Mouse (Mus musculus) embryo, embryonic 9.5 days (tissue): ENCODE results near the gene Rab11fip4.
A peak's percentile ranks its signal among the peaks of the same experiment; 100 is the strongest.
"Not testable (repeated sequence)": the region's sequence is repeated elsewhere in the genome, so short reads cannot be mapped to it uniquely, and the experiment has no call there.

Experiments used
- DNase-seq: peaks from one replicate; pipeline ENCODE4 v3.0.0-alpha.2; 2017; ENCODE audit errors: extremely low spot score

Rab11fip4 gene

DNA sequence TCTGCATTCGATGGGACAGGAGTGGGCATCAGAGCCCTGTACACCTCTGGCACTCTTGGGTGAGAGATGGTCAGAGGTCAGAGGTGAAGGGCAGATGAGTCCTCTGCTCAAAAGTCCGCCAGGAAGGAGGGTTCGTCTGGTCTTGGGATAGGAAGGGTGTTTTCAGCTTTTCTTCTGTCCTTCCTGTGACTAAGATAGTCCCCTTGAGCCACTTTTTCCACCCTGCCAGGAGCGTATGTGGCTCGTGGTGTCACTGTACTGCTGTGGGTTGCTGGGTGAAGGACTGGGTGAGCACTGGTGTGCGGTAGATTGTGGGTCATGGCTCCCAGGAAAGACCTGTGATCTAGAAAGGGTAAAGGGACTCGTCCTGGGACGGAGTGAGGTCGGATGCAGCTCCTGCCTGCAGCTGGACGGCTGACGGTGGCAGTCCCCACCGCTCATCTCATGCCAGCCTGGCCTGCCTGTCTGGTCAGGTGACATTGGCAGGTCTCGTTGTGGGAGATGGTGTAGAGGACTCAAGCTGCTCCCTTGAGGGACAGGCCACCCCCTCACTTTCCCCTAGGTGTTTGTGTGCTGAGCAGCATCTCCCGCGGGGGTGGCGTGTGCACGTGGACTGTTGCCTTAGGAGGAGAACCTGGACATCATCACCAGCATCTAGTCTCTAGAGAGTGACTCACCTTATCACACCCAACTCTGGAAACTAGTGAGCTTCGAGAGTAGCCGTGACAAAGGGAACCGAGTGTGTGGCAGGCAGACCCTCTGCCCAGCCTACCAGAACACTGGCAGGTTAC lies 87.5 kb downstream of the Rab11fip4 start:
- DNase-seq: no peak

DNA sequence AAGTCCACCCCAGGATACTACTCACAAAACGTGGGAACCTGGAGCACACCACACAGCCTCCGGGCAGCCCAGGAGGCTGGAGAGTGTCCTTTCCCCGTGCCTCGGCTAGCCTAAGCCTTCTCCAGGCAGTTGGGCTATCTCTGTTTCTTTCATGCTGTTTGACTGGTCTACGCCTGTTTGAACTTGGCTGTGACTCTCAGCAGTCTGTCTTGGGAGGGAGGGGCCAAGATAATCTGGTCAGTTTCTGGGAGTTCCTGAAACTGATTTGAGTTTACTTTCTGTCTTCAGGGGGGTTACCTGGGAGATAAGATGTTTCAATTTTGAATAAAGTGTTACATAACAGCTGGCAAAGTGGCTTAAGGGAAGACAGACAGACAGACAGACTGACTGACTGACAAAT lies 88.9 kb downstream of the Rab11fip4 start:
- DNase-seq: no peak

DNA sequence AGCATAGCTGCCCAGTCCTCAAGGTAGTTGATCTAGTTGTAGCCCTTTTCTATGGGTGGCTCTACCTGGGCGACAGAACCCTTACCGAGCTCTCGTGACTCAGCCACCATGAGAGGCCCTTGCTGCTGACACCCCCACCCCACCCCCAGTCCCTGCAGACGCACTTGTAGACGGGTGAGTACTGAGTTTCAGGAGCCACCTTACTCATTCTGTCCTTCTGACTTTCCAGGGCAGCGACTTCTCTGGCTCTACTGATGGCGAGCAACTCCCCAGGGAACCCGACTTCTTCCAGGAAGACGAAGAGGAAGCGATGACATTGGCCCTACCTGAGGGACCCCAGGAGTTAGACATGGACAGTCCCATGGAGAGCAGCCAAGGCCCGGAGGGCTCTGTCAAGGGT lies 89.5 kb downstream of the Rab11fip4 start:
- no peak for DNase-seq

DNA sequence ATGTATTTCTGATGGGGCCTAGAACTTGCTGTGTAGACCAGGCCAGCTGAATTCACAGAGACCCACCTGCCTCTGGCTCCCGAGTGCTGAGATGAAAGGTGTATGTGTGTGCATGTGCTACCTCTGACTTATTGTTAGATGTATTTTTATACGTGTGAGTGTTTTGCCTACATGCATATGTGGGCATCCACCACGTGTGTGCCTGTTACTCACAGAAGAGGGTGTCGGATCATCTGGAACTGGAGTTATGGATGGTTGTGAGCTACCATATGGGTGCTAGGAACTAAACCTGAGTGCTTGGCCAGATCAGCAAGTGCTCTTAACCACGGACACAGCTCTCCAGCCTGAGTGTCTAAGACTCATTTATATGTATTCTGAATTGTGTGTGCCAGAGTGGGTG lies 90.2 kb downstream of the Rab11fip4 start:
- DNase-seq: no peak

DNA sequence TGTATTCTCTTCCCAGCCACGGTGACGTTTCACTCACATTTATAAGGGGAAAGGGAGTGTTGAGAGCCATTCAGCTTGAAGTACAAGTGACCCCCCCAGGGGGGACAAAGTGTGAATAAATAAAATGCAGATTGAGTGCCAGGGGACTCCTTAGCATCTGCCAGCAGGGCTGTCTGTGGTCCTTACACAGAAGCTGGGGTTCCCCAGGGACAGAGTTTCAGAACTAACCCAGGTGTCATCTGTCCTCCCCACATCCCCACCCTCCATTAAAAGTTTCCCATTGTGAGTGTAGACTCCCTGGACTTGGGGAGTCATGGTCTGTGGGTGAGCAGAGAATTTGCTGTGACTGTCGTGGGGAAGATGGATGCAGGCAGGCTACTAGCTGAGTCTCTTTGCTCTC lies 90.8 kb downstream of the Rab11fip4 start:
- DNase-seq: no peak

DNA sequence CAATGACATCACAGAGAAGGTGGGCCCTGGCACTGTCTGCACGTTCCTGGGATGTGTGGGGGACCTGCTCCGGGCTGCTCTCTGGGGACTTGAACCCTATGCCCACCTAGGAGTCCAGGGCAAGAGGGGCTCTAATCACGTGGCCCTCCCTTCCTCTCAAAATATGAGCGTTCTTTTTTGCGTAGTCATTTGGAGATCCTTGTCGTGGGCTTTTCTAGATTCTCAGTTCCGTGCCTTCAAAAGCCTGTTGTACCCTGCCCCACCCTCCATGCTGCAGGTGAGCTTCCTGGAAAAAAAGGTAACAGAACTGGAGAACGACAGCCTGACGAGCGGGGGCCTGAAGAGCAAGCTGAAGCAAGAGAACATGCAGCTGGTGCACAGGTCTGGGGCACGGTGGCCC lies 94.1 kb downstream of the Rab11fip4 start:
- no peak for DNase-seq

DNA sequence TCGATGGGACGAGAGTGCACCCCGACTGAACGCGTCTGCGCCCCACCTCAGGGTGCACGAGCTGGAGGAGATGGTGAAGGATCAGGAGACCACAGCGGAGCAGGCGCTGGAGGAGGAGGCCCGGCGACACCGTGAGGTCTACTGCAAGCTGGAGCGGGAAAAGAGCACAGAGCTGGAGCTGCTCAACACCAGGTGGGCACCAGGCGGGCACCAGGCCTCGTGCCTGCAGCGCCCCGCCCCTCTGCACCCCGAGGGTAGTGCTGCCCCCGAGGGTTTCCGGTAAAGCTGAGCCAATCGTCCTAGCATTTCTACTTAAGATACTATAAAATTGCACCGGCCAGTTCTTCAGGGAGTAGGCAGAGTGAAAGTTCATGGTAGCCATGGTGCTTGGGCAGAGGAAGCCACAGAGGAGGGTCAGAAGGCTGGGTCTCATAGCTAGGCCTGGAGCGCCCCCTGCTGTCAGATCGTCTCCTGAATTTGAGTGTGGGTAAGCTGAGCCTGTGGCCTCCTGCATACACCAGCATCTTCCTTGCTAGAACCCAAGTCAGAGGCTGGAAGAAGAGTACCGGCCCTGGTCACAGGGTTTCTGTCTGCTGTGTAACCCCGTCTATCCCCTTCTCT lies 95.6 kb downstream of the Rab11fip4 start:
- DNase-seq: peak; percentile 88

DNA sequence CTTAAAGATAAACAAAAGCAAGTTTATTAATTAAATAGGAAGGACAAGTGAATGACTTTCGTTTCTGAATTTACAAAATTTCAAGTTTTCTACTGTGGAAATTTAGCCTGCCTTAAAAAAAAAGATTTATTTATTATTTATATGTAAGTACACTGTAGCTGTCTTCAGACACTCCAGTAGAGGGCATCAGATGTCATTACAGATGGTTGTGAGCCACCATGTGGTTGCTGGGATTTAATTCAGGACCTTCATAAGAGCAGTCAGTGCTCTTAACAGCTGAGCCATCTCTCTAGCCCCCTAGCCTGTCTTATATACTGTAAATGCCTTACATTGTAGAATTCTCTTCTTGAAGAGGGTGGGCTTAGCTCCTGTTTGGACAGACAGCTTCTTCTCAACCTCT lies 98.9 kb downstream of the Rab11fip4 start:
- no peak for DNase-seq

DNA sequence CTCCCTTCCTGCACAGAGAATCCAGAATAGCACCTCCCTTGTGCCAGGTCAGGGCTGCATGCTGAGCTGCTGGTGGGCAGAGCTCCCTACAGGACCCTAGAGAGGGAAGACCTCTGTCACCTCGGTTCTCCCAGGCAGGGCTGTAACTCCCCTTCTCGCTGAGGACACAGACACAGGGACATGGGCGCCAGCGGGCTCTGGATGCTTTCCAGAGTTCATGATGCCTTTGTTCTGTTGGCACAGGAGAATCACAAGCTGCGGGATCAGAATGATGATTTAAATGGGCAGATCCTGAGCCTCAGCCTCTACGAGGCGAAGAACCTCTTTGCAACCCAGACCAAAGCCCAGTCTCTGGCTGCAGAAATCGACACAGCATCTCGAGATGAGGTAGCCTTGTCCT lies 100.5 kb downstream of the Rab11fip4 start:
- no peak for DNase-seq

DNA sequence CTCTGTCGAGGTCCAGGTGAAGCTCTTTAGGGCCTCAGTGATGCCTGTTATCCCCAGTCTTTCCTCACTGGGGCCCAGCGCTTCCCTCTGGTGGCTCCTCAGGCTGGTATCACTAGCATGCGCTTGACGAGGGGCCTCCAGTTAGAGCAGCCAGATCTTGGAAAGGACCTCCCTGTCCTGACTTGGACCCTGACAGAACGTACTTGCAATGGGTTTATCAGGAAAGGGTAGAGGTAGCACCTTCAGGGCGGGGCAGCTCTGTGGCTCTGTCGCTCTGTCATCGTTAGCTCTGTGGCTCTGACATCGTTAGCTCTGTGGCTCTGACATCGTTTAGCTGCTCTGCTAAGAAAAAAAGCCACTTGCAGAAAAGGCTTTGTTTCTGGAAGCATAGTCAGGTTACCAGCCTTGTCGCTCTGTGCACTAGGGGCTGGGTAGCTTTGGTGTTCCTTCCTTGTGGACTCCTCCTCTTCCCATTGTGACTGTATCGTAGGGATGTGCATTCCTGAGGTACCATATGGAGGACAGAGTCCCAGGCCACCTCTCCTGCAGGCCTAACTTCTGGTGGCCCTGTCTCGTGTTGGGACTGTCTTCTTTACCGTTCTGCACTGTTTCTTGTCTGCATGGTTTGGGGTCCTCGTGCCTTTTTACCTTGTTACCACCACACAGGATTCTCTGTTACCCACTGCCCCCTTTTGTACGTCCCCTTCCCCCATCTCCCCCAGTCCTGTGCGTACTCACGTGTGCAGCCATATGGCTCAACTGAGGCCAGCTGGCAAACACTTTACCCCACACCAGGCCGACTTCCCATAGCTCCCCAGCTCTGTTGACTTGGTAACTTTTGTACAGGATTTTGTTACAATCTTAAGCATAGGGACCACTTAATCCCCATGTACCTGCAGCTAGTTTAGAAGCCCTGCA lies 105.6 kb downstream of the Rab11fip4 start:
- no peak for DNase-seq

DNA sequence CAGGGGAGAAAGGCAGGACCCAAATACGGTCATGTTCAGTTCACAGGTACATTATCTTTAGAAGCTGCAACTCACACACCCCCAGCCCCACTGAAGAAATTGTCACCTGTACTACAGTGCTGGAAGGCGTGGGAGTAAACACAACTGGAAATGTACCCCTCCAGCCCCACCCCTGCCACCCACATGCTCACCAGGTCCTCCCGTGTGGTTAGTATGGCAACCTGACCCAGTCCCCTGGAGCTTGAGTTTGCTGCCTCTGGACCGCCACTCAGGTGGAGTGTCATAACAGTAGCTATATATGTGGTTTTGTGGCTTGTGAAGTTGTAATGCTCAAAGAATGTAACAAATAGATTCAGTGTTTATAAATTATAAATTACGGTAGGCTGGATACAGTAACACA lies 107.1 kb downstream of the Rab11fip4 start:
- DNase-seq: no peak

DNA sequence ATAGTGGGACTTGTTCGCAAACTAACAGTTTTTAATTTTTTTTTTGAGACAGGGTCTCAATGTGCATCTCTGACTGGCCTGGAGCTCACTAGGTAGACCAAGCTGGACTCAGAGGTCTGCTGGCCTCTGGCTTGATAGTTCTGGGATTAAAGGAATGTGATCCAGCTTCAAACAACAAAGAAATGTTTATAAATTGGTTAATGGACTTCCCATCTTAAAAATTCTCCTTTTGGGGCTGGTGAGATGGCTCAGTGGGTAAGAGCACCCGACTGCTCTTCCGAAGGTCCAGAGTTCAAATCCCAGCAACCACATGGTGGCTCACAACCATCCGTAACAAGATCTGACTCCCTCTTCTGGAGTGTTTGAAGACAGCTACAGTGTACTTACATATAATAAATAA lies 107.5 kb downstream of the Rab11fip4 start:
- DNase-seq: not testable (repeated sequence)

DNA sequence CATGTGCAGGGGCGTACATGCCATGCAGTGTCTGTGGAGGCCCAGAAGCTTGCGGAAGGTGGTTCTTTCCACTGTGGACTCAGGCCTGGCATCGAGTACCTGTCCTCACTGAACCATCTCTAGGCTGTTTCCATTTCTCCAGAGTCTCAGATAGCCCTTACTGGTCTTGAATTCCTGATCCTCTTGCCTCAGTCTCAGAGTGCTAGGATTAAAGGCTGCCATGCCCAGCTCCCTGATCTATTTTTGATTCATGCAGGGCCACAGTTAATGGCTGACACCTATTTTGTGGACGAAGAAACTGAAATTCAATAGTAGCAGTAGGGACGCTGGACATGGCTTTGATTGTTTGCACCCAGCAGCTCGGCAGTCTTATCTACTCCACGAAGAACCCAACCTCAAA lies 110.5 kb downstream of the Rab11fip4 start:
- no peak for DNase-seq

DNA sequence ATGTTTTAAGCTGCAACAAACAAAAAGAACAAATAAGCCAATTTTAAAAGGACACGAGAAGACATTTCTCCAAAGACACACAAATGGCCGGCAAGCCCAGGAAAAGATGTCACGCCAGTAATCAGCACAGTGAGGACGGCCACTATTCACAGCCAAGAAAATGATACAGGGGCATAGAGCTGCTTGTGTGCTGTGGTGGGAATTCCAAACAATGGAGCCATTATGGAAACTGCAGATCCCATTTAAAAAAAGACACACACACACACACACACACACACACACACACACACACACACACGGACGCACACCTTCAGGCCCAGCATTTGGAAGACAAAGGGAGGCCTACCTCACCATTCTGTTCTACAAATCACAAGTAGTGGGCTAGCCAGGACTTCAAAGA lies 111.1 kb downstream of the Rab11fip4 start:
- no peak for DNase-seq

DNA sequence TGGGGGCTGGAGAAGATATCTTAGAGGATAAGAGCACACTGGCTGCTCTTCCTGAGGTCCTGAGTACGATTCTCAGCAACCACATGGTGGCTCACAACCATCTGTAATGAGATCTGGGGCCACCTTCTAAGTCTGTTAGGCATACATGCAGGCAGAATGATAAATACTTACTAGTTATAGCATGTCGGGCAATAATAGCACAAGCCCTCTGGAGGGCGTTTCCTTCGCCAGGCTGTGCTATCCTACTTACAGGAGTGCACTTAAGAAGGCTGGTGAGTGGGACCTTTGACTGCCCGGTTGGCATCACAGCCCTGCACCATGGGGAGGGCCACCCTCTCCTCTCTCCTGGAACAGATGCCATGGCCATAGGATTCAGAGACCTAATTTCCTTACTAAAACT lies 112.4 kb downstream of the Rab11fip4 start:
- peak; percentile 57 for DNase-seq

DNA sequence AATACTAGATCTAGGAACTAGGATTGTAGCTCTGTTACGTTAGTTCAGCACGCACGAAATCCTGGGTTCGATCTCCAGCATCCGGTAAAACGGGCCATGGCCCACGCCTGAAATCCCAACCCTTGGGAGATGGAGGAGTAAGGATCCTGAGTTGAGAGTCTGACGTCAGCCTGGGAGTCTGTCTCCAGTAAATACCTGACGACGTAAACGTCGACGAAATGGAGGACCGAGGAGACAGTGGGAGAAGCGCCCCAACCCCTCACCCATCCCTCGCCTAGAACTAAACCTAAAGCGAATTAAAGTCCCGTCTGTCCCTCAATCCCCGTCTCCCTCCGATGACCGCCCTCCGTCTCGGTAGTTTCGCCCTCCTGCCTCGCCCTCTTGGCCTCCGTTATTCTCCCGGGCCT lies 112.9 kb downstream of the Rab11fip4 start:
- DNase-seq: no peak

DNA sequence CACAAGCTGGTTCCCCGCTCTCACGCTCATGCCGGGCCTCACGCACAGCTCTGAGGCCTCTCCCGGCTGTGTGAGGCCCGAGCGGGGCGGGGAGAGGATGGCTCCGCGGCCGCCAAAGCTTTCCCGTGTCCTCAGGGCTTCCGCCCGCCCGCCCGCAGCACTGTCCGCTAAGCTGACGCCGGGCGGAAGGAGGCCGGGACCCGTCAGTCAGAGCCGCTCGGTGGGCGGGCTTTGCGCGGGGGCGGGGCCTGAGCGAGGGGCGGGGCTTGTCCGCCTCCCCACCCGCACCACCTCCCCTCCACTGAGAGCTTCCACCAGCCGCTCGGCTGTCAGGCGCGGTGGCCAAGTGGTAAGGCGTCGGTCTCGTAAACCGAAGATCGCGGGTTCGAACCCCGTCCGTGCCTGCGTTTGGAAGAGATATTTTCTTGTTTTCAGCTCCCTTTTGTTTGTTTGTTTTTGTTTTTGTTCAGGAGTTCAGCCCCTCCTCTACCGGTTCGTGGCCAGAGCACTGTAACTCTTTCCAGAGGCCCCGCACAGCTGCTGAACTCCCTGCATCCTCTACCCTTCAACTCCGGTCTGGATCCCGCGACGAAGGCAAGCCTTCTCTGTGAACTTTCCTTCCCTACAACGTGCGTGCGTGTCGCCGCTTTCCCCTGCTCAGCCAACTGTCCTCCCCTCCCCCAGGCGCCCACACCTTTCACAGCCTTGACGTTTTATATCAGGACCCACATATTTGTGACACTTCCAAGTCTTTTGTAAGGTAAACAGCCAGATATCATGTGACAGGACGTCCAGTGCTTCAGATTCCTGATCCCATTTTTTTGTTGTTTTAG lies 113.5 kb downstream of the Rab11fip4 start:
- peak; percentile 99 for DNase-seq

DNA sequence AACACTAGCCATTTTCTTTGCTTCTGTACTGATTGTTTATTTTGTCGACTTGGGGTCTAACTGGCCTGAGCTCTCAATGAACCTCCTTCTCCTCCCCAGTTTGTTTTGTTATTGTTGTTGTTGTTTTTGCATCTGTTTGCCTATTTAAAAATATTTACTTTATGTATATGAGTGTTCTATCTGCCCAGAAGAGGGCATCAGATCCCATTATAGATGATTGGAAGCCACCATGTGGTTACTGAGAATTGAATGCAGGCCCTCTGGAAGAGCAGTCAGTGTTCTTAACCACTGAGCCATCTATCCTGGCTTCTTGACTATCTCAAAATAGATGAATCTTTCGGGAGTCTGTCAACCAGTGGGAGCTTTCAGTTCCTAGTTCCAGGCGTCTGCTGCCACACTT lies 116.1 kb downstream of the Rab11fip4 start:
- no peak for DNase-seq

DNA sequence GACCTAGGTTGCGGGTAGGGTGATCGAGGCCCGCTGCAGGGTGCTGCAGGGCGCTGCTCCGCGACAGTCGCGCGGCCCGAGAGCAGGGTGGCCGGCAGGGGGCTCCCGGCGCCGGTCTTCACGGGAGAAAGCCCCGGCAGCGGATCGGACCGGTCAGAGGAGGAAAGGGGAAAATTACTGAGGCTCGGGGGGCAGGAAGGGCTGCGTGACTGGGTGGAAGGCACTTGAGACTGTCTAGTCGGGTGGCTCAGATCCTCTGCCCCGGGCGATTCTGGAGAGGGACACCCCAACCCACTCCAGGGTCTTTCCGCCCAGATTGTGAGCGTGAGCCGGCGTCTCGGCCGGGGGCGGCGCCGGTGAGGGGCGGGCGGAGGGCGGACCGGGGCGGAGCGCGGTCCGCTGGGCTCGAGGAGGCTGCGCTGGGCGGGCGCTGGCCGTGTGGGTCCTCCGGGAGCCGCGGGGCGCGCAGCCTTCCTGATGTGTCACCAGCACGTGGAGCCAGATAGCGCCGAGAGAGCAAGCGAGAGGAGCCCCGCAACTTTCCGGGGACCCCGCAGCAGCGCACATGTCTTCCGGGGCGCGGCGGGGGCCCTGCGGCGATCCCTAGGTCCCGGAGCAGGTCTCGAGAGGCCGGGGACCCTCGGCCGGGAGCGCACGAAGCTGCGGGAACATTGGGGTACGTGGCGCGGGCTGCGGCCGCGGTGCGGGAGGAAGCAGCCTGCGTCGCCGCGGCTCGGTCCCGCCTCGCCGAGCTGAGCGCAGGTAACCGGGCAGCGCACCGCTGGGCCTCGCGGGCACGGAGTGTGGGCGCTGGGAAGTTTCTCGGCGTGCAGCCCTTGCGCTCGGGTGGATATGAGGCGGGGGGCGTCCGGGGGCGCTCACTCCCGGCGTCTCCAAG lies 120.1 kb downstream of the Rab11fip4 start:
- DNase-seq: peak; percentile 89

DNA sequence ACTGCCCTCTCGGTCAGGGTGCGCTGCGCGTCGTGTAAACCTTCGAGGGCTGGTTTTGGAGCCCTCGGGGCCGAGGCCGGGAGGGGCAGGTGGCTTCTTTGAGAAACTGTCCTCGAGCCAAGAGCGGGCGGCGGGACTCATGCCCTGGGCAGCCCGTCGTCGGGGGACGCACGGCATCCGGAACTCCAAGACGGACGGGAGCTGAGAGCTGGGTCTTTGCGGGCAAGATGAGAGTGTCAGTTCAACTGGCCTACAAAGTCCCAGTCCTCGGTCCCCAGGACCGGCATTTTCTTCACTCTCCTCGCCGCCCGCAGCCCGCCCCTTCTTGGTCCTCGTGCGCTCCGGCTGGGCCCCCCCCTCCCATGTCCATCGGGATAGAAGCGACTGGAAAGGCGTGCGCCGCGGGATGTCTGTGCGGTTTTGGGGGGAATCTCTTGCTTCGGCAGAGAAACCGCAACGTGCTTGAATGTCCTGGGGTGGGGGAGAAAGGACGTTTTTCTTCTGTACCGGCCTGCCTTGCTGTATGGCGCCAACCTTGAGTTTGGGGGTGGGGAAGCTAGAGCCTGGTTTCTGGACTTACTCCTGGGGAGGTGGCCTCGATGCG lies 120.9 kb downstream of the Rab11fip4 start:
- DNase-seq: peak; percentile 57
